Mouse (Mus musculus) splenic B cell, adult 2 months (primary cell): Measurements from ENCODE around the gene Sulf2.

Experiments
- DNase-seq: peaks from one replicate; pipeline ENCODE4 v3.0.0-alpha.2; 2011; ENCODE audit warnings: low read depth, low spot score
- H3K27me3 ChIP-seq: 2 replicates; pipeline ENCODE4 v1.6.1; 2012; ENCODE audit warnings: mild to moderate bottlenecking, low read length, moderate library complexity, mixed read lengths; ENCODE audit not compliant: control insufficient read depth, poor library complexity, insufficient read depth, severe bottlenecking
- H3K36me3 ChIP-seq: 2 replicates; pipeline ENCODE4 v1.6.1; 2012; ENCODE audit warnings: mild to moderate bottlenecking, low read length, moderate library complexity, mixed read lengths; ENCODE audit not compliant: control insufficient read depth, poor library complexity, insufficient read depth, severe bottlenecking

The Sulf2 gene

GRCm38 (mm10) chr2:166084111-166084510 is 71.4 kb downstream of the Sulf2 start:
- Histone ChIP-seq H3K27me3 (no peaks in the 10 kb centered on the region), H3K36me3 (no peaks in the 10 kb centered on the region)
- no peak for DNase-seq

- Histone ChIP-seq H3K27me3 (no peaks in the 10 kb centered on the region), H3K36me3 (no peaks in the 10 kb centered on the region)
- peak; percentile 24 for DNase-seq
These were observed 71.9 kb downstream of the Sulf2 start for GRCm38 (mm10) chr2:166083542-166084031.

DNA sequence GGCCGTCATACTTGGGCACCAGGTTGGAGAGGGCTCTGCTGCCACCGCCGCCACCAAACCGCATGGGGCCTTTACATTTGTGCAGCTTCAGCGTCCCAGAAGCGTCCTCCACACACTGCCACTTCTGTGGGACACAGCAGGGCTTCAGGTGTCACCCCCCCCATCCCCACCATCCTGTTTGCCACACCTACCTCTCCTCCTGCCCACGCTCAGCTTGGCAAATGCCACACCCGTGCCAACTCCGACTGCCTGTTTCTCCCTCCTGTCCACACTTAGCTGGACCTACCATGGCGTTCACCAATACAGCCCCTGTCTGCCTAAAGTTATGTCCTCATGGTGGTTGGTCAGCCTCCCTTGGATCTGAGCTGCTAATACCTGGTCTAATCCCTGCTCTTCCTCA is 72.8 kb downstream of the Sulf2 start:
- H3K36me3 ChIP-seq, result no peaks in the 10 kb centered on the region
- H3K27me3 ChIP-seq, result no peaks in the 10 kb centered on the region
- no peak for DNase-seq

DNA sequence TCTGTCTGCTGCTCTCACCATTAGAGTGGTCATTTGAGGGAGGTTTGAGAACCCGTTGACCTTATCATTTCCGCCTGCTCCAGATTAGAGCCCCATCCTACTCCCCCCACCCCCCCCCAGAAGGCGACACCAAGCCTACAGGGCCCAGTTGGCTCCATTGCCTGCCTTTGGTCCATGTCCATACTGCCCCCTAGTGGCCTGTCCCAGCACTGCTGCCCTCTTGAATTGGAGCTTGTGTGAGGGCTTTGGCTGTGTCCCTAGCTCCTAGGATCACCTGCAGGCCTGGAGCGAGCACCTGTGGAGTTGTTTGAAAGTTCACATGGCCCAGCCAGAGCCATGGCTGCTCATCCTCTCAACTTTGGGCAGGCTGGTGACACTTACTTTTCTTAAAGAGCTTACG is 73.3 kb downstream of the Sulf2 start:
- peak; percentile 86 for DNase-seq
- H3K27me3 ChIP-seq, result no peaks in the 10 kb centered on the region
- no peaks in the 10 kb centered on the region for H3K36me3 ChIP-seq

DNA sequence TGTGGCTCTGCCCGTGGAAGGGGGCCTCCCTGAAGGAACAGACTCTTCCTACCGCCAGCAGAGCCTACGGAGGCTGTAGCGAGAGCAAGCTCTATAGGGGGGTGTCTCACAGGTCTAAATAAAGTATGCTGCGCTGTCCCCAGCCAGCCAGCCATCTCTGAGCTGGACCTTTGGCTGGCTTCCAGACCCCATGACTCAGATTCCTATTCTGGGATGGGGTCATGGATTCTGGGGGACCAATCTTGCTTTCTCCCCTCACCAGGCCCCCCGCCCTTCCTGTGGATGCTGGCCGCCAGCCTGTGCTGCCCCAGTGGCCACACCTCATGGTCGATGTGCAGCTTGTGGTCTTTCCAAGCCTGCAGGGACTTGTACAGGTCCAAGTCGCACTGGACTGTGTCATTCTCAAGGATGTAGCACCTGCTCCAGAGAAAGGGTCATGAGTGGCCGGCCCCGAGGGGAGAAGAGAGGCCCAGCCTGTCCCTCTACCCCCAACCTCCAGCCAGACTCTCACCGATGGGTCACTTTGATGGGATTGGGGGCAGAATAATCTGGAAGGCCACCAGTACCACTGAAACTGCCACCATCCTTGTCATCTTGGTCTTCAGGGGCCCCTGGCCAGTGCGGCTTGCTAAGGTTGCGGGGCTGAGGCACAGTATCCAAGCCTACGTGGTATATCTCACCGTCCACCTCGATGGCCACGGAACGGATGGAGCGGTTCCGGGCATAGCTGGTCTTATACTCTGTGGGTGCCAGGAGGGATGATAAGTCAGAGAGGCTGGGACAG is 74.3 kb downstream of the Sulf2 start:
- H3K36me3 ChIP-seq, result no peaks in the 10 kb centered on the region
- DNase-seq, result no peak
- H3K27me3 ChIP-seq, result no peaks in the 10 kb centered on the region

- Histone ChIP-seq H3K36me3 (no peaks in the 10 kb centered on the region), H3K27me3 (no peaks in the 10 kb centered on the region)
- DNase-seq, result no peak
These were observed 75.2 kb downstream of the Sulf2 start for GRCm38 (mm10) chr2:166079961-166080885.

- DNase-seq, result no peak
- H3K36me3 ChIP-seq, result no peaks in the 10 kb centered on the region
- no peaks in the 10 kb centered on the region for H3K27me3 ChIP-seq
These were observed 76.2 kb downstream of the Sulf2 start for GRCm38 (mm10) chr2:166079231-166079630.

DNA sequence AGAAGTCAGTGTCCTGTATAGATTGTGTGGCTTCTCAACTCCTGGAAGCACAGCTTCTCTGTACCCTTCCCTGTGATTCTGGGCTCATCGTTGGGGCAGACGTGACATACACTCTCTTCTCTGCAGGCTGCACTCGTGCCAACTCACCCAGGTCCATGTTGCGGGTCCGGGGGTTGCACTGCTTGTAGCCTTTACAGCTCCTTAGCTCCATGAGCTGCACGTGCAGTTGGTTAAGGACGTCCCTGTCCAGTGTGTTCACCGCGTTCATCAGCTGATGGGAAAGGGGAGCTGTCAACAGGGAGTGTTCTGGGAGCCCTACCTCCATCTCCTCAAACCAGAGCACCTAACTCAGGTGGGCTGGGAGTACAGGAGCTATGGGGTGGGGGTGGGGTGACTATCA is 78.1 kb downstream of the Sulf2 start:
- no peak for DNase-seq
- Histone ChIP-seq H3K36me3 (no peaks in the 10 kb centered on the region), H3K27me3 (no peaks in the 10 kb centered on the region)

GRCm38 (mm10) chr2:166074322-166074721 is 81.1 kb downstream of the Sulf2 start:
- H3K36me3 ChIP-seq, result peaks cover 11% of the 10 kb centered on the region
- DNase-seq, result no peak
- no peaks in the 10 kb centered on the region for H3K27me3 ChIP-seq

DNA sequence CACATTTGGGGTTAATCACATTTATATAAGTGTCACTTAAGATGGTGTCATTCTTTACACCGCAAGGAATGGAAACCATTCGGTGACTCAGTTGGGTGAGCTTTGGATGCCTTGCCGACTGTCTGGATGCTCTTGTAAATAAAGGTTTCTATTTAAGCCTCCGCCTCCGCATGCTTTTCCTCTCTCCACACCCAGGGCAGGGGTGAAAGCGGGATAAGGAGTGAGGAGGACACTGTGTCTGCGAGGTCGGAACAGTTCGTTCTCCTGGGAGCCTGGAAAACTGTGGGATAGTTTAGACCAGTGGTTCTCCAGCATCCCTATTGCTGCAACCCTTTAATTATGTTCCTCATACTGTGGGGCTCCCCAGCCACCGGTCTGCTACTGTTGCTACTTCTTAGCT is 82.4 kb downstream of the Sulf2 start:
- no peaks in the 10 kb centered on the region for H3K27me3 ChIP-seq
- no peak for DNase-seq
- H3K36me3 ChIP-seq, result peaks cover 11% of the 10 kb centered on the region

DNA sequence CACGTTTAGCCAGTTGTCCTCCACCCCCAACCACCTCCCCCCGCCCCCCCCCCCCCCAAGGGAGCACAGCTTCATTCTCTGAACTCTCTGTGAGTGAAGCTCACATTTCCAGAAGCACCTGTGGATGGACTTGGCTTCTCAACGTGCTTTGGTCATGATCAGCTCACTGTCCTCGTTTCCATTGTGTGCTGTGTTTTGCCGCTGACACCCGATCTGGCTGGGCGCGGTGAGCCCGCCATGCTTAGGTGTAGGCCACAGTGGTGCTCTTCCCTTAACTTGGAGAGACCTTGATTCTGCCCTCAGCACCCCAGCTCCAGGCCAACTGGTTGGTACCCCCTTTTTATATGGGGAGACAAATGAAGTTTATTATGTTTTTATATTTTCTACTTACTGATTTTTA is 83.6 kb downstream of the Sulf2 start:
- no peak for DNase-seq

GRCm38 (mm10) chr2:166071481-166071880 is 84.0 kb downstream of the Sulf2 start:
- no peaks in the 10 kb centered on the region for H3K27me3 ChIP-seq
- peaks cover 16% of the 10 kb centered on the region for H3K36me3 ChIP-seq
- DNase-seq, result no peak

More for the DNA sequence above, 83.6 kb downstream of the Sulf2 start:
- H3K36me3 ChIP-seq, result peaks cover 14% of the 10 kb centered on the region
- no peaks in the 10 kb centered on the region for H3K27me3 ChIP-seq

- no peak for DNase-seq
- no peaks in the 10 kb centered on the region for H3K27me3 ChIP-seq
- H3K36me3 ChIP-seq, result peaks cover 18% of the 10 kb centered on the region
These were observed 85.7 kb downstream of the Sulf2 start for GRCm38 (mm10) chr2:166069738-166070137.

DNA sequence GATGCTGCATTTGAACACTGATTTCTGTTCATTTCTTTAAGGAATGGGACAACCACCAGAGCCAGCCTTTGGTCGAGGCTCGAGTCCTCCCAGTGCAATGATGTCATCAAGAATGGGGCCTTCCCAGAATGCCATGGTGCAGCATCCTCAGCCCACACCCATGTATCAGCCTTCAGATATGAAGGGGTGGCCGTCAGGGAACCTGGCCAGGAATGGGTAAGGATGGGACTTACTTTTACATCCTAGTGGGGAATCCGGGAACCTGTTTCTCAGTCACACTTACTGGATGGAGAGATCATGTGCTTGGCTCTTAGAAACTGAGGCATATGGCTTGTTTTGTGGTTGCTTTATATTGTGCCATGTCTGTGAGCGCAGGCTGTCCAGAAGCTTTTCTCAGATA is 86.3 kb downstream of the Sulf2 start:
- no peaks in the 10 kb centered on the region for H3K27me3 ChIP-seq
- peaks cover 18% of the 10 kb centered on the region for H3K36me3 ChIP-seq
- DNase-seq, result no peak

DNA sequence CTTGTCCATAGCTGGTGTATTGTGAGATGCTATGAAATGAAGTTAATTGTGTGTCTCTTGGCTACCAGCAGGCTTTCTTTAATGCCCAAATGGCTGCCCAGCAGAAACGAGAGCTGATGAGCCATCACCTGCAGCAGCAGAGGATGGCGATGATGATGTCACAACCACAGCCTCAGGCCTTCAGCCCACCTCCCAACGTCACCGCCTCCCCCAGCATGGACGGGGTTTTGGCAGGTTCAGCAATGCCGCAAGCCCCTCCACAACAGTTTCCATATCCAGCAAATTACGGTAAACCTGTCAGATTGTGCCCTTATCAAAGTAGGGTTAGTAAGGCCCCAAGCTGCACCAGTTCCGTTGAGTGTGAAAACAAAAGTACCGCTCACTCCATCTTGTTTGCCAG is 87.2 kb downstream of the Sulf2 start:
- no peak for DNase-seq
- H3K27me3 ChIP-seq, result no peaks in the 10 kb centered on the region
- peaks cover 20% of the 10 kb centered on the region for H3K36me3 ChIP-seq
